Mouse (Mus musculus) forebrain, embryonic 11.5 days (tissue): Measurements from ENCODE around the gene Tmem175. TPM values are rescaled to one million over a fixed set of nuclear protein-coding genes. Genes with fewer than 3 reads are reported as not detected.

ENCODE experiments used
- ATAC-seq: fragments of 200-750 bp; cut with Nextera tagmentation; replicated peaks from 2 replicates; pipeline ENCODE4 v1.8.0; 2017; ENCODE audit warnings: moderate TSS enrichment; ENCODE audit not compliant: low FRiP score
- DNase-seq: peaks from one replicate; pipeline ENCODE4 v3.0.0-alpha.2; 2017; ENCODE audit warnings: low spot score
- H3K27ac ChIP-seq: fragments of 300-500 bp; sonication (generic); 2 replicates; pipeline ENCODE4 v1.5.1; 2014; ENCODE audit warnings: low read depth, low read length
- H3K27me3 ChIP-seq: fragments of 300-500 bp; sonication (generic); 2 replicates; pipeline ENCODE4 v1.6.1; 2014; ENCODE audit warnings: mild to moderate bottlenecking, low read length, mixed read lengths; ENCODE audit not compliant: control insufficient read depth, insufficient read depth
- H3K36me3 ChIP-seq: fragments of 300-500 bp; sonication (generic); 2 replicates; pipeline ENCODE4 v1.6.1; 2014; ENCODE audit warnings: mild to moderate bottlenecking, low read length, moderate library complexity, mixed read lengths; ENCODE audit not compliant: control insufficient read depth, insufficient read depth
- H3K4me1 ChIP-seq: fragments of 300-500 bp; sonication (generic); replicated peaks from 2 replicates; pipeline ENCODE4 v1.6.1; 2014; ENCODE audit warnings: low read length, mixed read lengths; ENCODE audit not compliant: control insufficient read depth, insufficient read depth
- H3K4me2 ChIP-seq: fragments of 300-500 bp; sonication (generic); 2 replicates; pipeline ENCODE4 v1.6.1; 2014; ENCODE audit warnings: low read depth, mild to moderate bottlenecking, low read length, moderate library complexity, mixed read lengths; ENCODE audit not compliant: severe bottlenecking
- H3K4me3 ChIP-seq: fragments of 300-500 bp; sonication (generic); 2 replicates; pipeline ENCODE4 v1.5.1; 2014; ENCODE audit warnings: low read depth, low read length
- H3K9ac ChIP-seq: fragments of 300-500 bp; sonication (generic); 2 replicates; pipeline ENCODE4 v1.6.1; 2014; ENCODE audit warnings: low read length
- H3K9me3 ChIP-seq: fragments of 300-500 bp; sonication (generic); 2 replicates; pipeline ENCODE4 v1.6.1; 2016; ENCODE audit warnings: low read length, mixed read lengths; ENCODE audit not compliant: control insufficient read depth
- WGBS: fragments of 180-500 bp; shearing (Covaris S2); extraction: QIAGEN DNeasy Blood & Tissue Kit; methylation state at CpG from one replicate; pipeline ENCODE4 v1.1.7; 2014; 5-methylcytosine and 5-hydroxymethylcytosine counted together
- polyA plus RNA-seq: library from polyadenylated mRNA; unstranded; fragments of >200 nt; fragmentation: Nextera tagmentation; extraction: Ambion mirVana; gene quantifications from 2 replicates; pipeline ENCODE4 v1.2.1, GENCODE M21; 2014

Tmem175 gene
- polyA plus RNA-seq, 1 experiment from 2014 or later = 19.4 TPM

DNA sequence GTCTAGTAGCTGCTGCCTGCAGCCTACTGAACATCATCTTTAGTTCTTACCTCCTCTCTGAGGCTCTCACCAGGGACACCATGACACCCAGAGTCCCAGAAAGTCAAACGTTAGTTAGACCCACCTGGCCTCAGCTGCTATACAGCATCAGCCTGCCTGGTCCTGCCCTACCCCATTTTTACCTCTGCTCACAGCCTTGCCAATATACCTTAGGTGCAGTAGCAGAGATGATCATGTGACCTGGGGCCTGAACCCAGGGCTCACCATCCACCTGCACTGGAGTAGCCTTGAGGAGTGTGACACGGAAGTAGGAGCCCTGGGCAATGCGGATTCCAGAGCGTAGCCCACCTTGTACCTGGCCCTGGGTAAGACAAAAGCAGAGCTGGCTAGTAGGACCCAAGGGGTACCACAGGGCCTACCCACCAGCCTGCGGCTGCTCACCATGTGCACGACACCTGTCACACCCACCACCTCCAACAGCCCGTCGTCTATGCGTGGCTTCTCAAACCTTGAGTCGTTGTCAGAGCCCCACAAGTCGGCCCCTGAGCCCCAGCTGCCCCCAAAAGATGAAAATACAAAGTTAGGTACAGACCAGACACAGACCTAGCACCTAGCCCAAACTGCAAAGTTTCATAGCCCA, 19.5 kb downstream of the Tmem175 start:
- Histone ChIP-seq H3K9me3 (no peaks in the 10 kb centered on the region), H3K4me3 (no peak overlapping the region), H3K9ac (no peak overlapping the region), H3K27me3 (no peaks in the 10 kb centered on the region), H3K36me3 (peaks cover 6% of the 10 kb centered on the region; the same call in 1 of the 2 replicates), H3K4me2 (no peak overlapping the region), H3K4me1 (no peaks in the 10 kb centered on the region), H3K27ac (no peak overlapping the region)
- DNase-seq (peak; percentile 48), ATAC-seq (no peak)
- 89% methylated on average over 11 of the region's 11 CpGs for WGBS

- ATAC-seq = no peak
- peaks cover 8% of the 10 kb centered on the region; the same call in 1 of the 2 replicates for H3K36me3 ChIP-seq
Measured at GRCm38 (mm10) chr5:108650341-108650740, 20.8 kb downstream of the Tmem175 start.

DNA sequence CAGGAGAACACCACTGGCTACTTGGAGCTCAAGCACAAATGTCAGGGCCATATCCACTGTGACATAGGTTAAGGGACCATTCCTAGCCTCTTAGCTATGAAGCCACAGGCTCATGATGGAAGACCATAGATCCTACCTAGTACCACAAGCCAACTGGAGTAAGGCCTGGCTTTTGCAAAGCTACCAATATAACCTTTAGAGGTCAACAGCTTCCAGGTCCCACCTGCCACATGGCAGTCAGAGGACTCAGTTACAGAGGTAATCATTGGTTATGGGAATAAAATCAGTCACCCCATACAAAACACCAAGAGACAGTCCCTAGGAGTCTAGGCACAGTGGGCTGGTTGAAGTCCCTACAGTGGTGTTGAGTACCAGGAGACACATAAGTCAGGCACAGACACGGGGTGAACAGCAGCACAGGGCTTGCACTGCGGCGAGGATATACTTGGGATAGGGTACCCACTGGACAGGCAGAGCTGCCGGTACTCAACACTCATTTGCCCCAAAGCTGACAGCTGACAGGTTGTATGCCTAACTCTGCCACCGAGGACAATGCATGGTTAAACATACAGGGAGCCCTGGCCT, 21.7 kb downstream of the Tmem175 start:
- peaks cover 8% of the 10 kb centered on the region; the same call in 1 of the 2 replicates for H3K36me3 ChIP-seq

More at GRCm38 (mm10) chr5:108650341-108650740, 20.8 kb downstream of the Tmem175 start:
- no peaks in the 10 kb centered on the region for H3K4me1 ChIP-seq
- H3K9me3 ChIP-seq = no peaks in the 10 kb centered on the region
- no peak overlapping the region for H3K4me2 ChIP-seq
- no peak overlapping the region for H3K27ac ChIP-seq
- peak; percentile 35 for DNase-seq
- 89% methylated on average over 7 of the region's 7 CpGs for WGBS
- no peaks in the 10 kb centered on the region for H3K27me3 ChIP-seq
- no peak overlapping the region for H3K9ac ChIP-seq
- no peak overlapping the region for H3K4me3 ChIP-seq

GRCm38 (mm10) chr5:108651823-108652222, 22.3 kb downstream of the Tmem175 start:
- Histone ChIP-seq H3K4me1 (no peaks in the 10 kb centered on the region), H3K36me3 (peaks cover 8% of the 10 kb centered on the region; the same call in 1 of the 2 replicates), H3K27me3 (no peaks in the 10 kb centered on the region), H3K27ac (no peak overlapping the region), H3K9ac (no peak overlapping the region), H3K4me3 (no peak overlapping the region), H3K4me2 (no peak overlapping the region), H3K9me3 (no peaks in the 10 kb centered on the region)
- DNase-seq (peak; percentile 66), ATAC-seq (peak; percentile 62; the same call in 1 of the 2 replicates)
- 63% methylated on average over 1 of the region's 1 CpGs for WGBS

More for the DNA sequence above, 21.7 kb downstream of the Tmem175 start:
- Histone ChIP-seq H3K9ac (no peak overlapping the region), H3K9me3 (no peaks in the 10 kb centered on the region), H3K27me3 (no peaks in the 10 kb centered on the region), H3K4me3 (no peak overlapping the region), H3K4me2 (no peak overlapping the region), H3K27ac (no peak overlapping the region), H3K4me1 (no peaks in the 10 kb centered on the region)
- DNase-seq (peak; percentile 32), ATAC-seq (no peak; the same call in 1 of the 2 replicates)
- WGBS = 90% methylated on average over 5 of the region's 5 CpGs

- peak; percentile 47 for DNase-seq
- H3K36me3 ChIP-seq = peaks cover 8% of the 10 kb centered on the region; the same call in 1 of the 2 replicates
- WGBS = 88% methylated on average over 6 of the region's 6 CpGs
- no peaks in the 10 kb centered on the region for H3K4me1 ChIP-seq
- H3K9ac ChIP-seq = no peak overlapping the region
- H3K4me2 ChIP-seq = no peak overlapping the region
- H3K27me3 ChIP-seq = no peaks in the 10 kb centered on the region
- H3K27ac ChIP-seq = no peak overlapping the region
- no peak overlapping the region for H3K4me3 ChIP-seq
- no peak for ATAC-seq
- H3K9me3 ChIP-seq = no peaks in the 10 kb centered on the region
Measured at GRCm38 (mm10) chr5:108653341-108653740, 23.8 kb downstream of the Tmem175 start.

GRCm38 (mm10) chr5:108654444-108654990, 24.9 kb downstream of the Tmem175 start:
- no peak for ATAC-seq
- Histone ChIP-seq H3K9me3 (no peaks in the 10 kb centered on the region), H3K4me1 (no peaks in the 10 kb centered on the region; the same call in 1 of the 2 replicates), H3K9ac (no peak overlapping the region), H3K27me3 (no peaks in the 10 kb centered on the region), H3K27ac (no peak overlapping the region), H3K4me2 (no peak overlapping the region), H3K4me3 (no peak overlapping the region), H3K36me3 (peaks cover 5% of the 10 kb centered on the region; the same call in 1 of the 2 replicates)
- DNase-seq = peak; percentile 41
- WGBS = 95% methylated on average over 10 of the region's 10 CpGs

DNA sequence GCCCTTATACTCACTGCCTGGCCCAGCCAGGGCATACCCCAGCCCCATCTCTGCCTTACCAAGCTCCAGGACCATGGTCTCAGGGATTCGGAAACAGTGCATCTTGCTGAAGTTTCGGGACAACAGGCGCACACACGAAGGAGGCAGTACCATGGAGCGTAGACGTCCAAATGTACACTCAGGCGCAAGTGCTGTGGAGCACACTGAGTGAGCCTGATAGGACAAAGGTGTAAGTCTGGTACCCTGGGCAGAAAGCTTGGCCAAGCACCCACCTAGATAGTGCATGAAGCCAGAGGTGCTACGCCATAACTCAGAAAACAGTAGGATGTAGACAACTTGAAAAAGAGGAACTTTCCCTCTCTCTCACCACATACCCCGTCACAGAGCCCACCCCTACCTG, 25.8 kb downstream of the Tmem175 start:
- H3K4me3 ChIP-seq = no peak overlapping the region
- no peaks in the 10 kb centered on the region for H3K27me3 ChIP-seq
- H3K9me3 ChIP-seq = no peaks in the 10 kb centered on the region
- ATAC-seq (no peak), DNase-seq (peak; percentile 43)
- no peak overlapping the region for H3K9ac ChIP-seq
- 93% methylated on average over 9 of the region's 9 CpGs for WGBS
- no peak overlapping the region for H3K4me2 ChIP-seq
- H3K27ac ChIP-seq = no peak overlapping the region
- H3K4me1 ChIP-seq = peaks cover 5% of the 10 kb centered on the region
- H3K36me3 ChIP-seq = peaks cover 5% of the 10 kb centered on the region; the same call in 1 of the 2 replicates

GRCm38 (mm10) chr5:108655891-108656650, 26.5 kb downstream of the Tmem175 start:
- H3K4me2 ChIP-seq = no peak overlapping the region
- H3K4me3 ChIP-seq = no peak overlapping the region
- DNase-seq (peak; percentile 44), ATAC-seq (no peak)
- no peaks in the 10 kb centered on the region for H3K9me3 ChIP-seq
- no peaks in the 10 kb centered on the region for H3K27me3 ChIP-seq
- WGBS = 91% methylated on average over 15 of the region's 15 CpGs
- H3K27ac ChIP-seq = no peak overlapping the region
- peaks cover 5% of the 10 kb centered on the region; the same call in 1 of the 2 replicates for H3K36me3 ChIP-seq
- no peak overlapping the region for H3K9ac ChIP-seq
- peaks cover 5% of the 10 kb centered on the region for H3K4me1 ChIP-seq
